Mouse (Mus musculus): ENCODE measurements at regions not wholly inside any gene's neighbourhood (a gene's known extent, or its start where the extent isn't known, plus 50 kb on each side); places are given as distances from the start of the nearest gene placed in this dataset.

GRCm38 (mm10) chr12:25320262-25320767, 223.4 kb upstream of the Id2 start:
- in situ Hi-C loops (cut with MboI; ENCODE audit: unreplicated experiment in 2 of 2), result loop anchor here in 1 of 2 experiments (10.0 kb wide), 1 partner anchor 106 kb away; no protein-coding TSS in a partner anchor

- in situ Hi-C loops (cut with MboI; ENCODE audit: unreplicated experiment in 2 of 2), result loop anchor here in 1 of 2 experiments (10.0 kb wide), 1 partner anchor 105 kb away; no protein-coding TSS in a partner anchor
Observed at GRCm38 (mm10) chr12:25319846-25320245, 222.9 kb upstream of the Id2 start.

- in situ Hi-C loops (cut with MboI; ENCODE audit: unreplicated experiment in 2 of 2), result no loop called here
Observed at GRCm38 (mm10) chr12:25318072-25318671, 221.2 kb upstream of the Id2 start.

GRCm38 (mm10) chr12:25315969-25316368, 219.0 kb upstream of the Id2 start:
- in situ Hi-C loops (cut with MboI; ENCODE audit: unreplicated experiment in 2 of 2), result no loop called here

GRCm38 (mm10) chr12:25313212-25313611, 216.3 kb upstream of the Id2 start:
- in situ Hi-C loops (cut with MboI; ENCODE audit: unreplicated experiment in 2 of 2), result no loop called here

- in situ Hi-C loops (cut with MboI; ENCODE audit: unreplicated experiment in 2 of 2), result no loop called here
Observed at GRCm38 (mm10) chr12:25312390-25312789, 215.4 kb upstream of the Id2 start.

GRCm38 (mm10) chr12:25311728-25312127, 214.8 kb upstream of the Id2 start:
- in situ Hi-C loops (cut with MboI; ENCODE audit: unreplicated experiment in 2 of 2), result no loop called here

- in situ Hi-C loops (cut with MboI; ENCODE audit: unreplicated experiment in 2 of 2), result no loop called here
Observed at GRCm38 (mm10) chr12:25310293-25310946, 213.5 kb upstream of the Id2 start.

GRCm38 (mm10) chr12:25309234-25309633, 212.3 kb upstream of the Id2 start:
- in situ Hi-C loops (cut with MboI; ENCODE audit: unreplicated experiment in 2 of 2), result no loop called here

- in situ Hi-C loops (cut with MboI; ENCODE audit: unreplicated experiment in 2 of 2), result no loop called here
Observed at GRCm38 (mm10) chr12:25305764-25306653, 209.1 kb upstream of the Id2 start.

GRCm38 (mm10) chr12:25304820-25305511, 208.0 kb upstream of the Id2 start:
- in situ Hi-C loops (cut with MboI; ENCODE audit: unreplicated experiment in 2 of 2), result no loop called here

- in situ Hi-C loops (cut with MboI; ENCODE audit: unreplicated experiment in 2 of 2), result no loop called here
Observed at GRCm38 (mm10) chr12:25303500-25304050, 206.6 kb upstream of the Id2 start.

- in situ Hi-C loops (cut with MboI; ENCODE audit: unreplicated experiment in 2 of 2), result no loop called here
Observed at GRCm38 (mm10) chr12:25300804-25301390, 204.0 kb upstream of the Id2 start.

- in situ Hi-C loops (cut with MboI; ENCODE audit: unreplicated experiment in 2 of 2), result no loop called here
Observed at GRCm38 (mm10) chr12:25299603-25300471, 202.9 kb upstream of the Id2 start.

GRCm38 (mm10) chr12:25298766-25299165, 201.8 kb upstream of the Id2 start:
- in situ Hi-C loops (cut with MboI; ENCODE audit: unreplicated experiment in 2 of 2), result no loop called here

GRCm38 (mm10) chr12:25297960-25298359, 201.0 kb upstream of the Id2 start:
- in situ Hi-C loops (cut with MboI; ENCODE audit: unreplicated experiment in 2 of 2), result no loop called here

GRCm38 (mm10) chr12:25296648-25297047, 199.7 kb upstream of the Id2 start:
- in situ Hi-C loops (cut with MboI; ENCODE audit: unreplicated experiment in 2 of 2), result no loop called here

GRCm38 (mm10) chr12:25294179-25295025, 197.5 kb upstream of the Id2 start:
- in situ Hi-C loops (cut with MboI; ENCODE audit: unreplicated experiment in 2 of 2), result no loop called here
